ENCODE assay signal across 24 mouse cellular contexts in the genomic region with DNA sequence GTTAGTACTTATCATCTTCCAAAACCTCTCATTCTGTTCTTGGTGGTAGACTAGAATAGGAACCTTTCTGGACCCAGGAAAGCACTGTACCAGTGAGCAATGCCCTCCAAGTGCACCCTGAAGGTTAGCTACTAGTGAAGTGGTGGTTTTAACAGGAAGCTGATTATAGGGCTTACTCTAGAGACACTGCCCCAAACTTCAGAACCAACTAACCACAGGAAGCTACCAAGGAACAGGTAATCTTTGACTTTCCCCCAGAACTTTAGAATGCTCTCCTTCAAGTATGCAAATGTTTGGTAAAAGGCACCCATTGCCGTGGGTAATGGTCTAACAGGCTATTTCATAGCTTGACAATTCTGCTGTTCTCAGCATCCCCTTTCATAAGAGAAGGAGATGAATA. TPM values are rescaled to one million over a fixed set of nuclear protein-coding genes. Genes with fewer than 3 reads are reported as not detected.
DNase-seq lines count a peak whose midpoint lies in the region; ATAC-seq and TF ChIP-seq lines count a peak whose summit lies in the region.
"Had no signal": no experiment of that assay in that cellular context is flagged by ENCODE, and none has a peak within 500 bp of the region (broad histone marks: within the 10 kb centered on the region; RNA-seq: fewer than 3 reads in every experiment).

No protein-coding gene starts in this region.

- H3K4me1 ChIP-seq in midbrain, postnatal 0 days (ENCODE audit: insufficient read depth, low read length) = peaks cover 7% of the 10 kb centered on the region; the same call in 1 of the 2 replicates

- H3K27ac ChIP-seq in midbrain, postnatal 0 days (ENCODE audit: low read depth, low read length) = no peak overlapping the region
- H3K27ac ChIP-seq: embryonic facial prominence, embryonic 15.5 days; forebrain, embryonic 15.5 days; heart, embryonic 10.5 days; hindbrain, embryonic 12.5 days; hindbrain, postnatal 0 days had no signal

- no peaks in the 10 kb centered on the region for H3K36me3 ChIP-seq in midbrain, postnatal 0 days (ENCODE audit: insufficient read depth, low read length)
- H3K36me3 ChIP-seq: embryonic facial prominence, embryonic 15.5 days; forebrain, embryonic 15.5 days; G1E; heart, embryonic 10.5 days; hindbrain, embryonic 12.5 days had no signal

- no peak overlapping the region for H3K4me2 ChIP-seq in midbrain, postnatal 0 days (ENCODE audit: low read depth, low read length, poor library complexity, severe bottlenecking)
- H3K4me2 ChIP-seq: embryonic facial prominence, embryonic 15.5 days; forebrain, embryonic 15.5 days; hindbrain, embryonic 12.5 days had no signal

- no peaks in the 10 kb centered on the region for H3K9me3 ChIP-seq in midbrain, postnatal 0 days (ENCODE audit: low read length)
- H3K9me3 ChIP-seq: G1E had no signal

- DNase-seq in CD4-positive, CD25-positive, alpha-beta regulatory T cell, adult 2 months (ENCODE audit: low read depth, low spot score) = peak; percentile 54
- DNase-seq in T-cell, adult 2 months (ENCODE audit: low spot score) = peak; percentile 50
- no peak for DNase-seq in kidney, adult 18-20 months
- no peak for DNase-seq in midbrain, postnatal 0 days (ENCODE audit: low spot score)
- no peak for DNase-seq in urinary bladder, postnatal 25 days (ENCODE audit: low spot score)
- no peak for DNase-seq in urinary bladder, postnatal 4 days (ENCODE audit: low spot score in 2 of 2)
- DNase-seq: adrenal gland, adult 2 months; adrenal gland, postnatal 25 days; B cell, adult 2 months; cerebellum, adult 18-20 months; cerebellum, adult 9-11 months; cerebellum, postnatal 36 days; gastrocnemius, postnatal 36 days; heart, adult 18-20 months; heart, postnatal 10 days; heart, postnatal 4 days had no signal

- 77% methylated on average over 1 of the region's 1 CpGs for WGBS in midbrain, postnatal 0 days

- peak; percentile 96 for ATAC-seq in inflammation-experienced regulatory T-cells, adult 6 months
- peak; percentile 39; the same call in 1 of the 2 replicates for ATAC-seq in neutrophil, adult 5-6 weeks (ENCODE audit: extremely low read depth, insufficient number of reproducible peaks, low FRiP score, poor library complexity, severe bottlenecking)
- ATAC-seq in midbrain, postnatal 0 days (ENCODE audit: low FRiP score) = no peak
- ATAC-seq: forebrain, embryonic 15.5 days; hindbrain, postnatal 0 days had no signal

- H3K4me3 ChIP-seq in midbrain, postnatal 0 days (ENCODE audit: low read depth, low read length) = no peak overlapping the region
- H3K4me3 ChIP-seq: embryonic facial prominence, embryonic 15.5 days; forebrain, embryonic 15.5 days; heart, embryonic 10.5 days; hindbrain, embryonic 12.5 days had no signal

- TF ChIP-seq CTCF in midbrain, postnatal 0 days (IDR thresholded peaks at IDR 0.05) = no peak

- H3K27me3 ChIP-seq in midbrain, postnatal 0 days (ENCODE audit: insufficient read depth, low read length) = no peaks in the 10 kb centered on the region
- H3K27me3 ChIP-seq: embryonic facial prominence, embryonic 15.5 days; forebrain, embryonic 15.5 days; hindbrain, embryonic 12.5 days had no signal

- H3K9ac ChIP-seq in midbrain, postnatal 0 days (replicated peaks; ENCODE audit: low read length, poor library complexity, severe bottlenecking) = no peak overlapping the region
- H3K9ac ChIP-seq: embryonic facial prominence, embryonic 15.5 days; forebrain, embryonic 15.5 days; hindbrain, embryonic 12.5 days had no signal

RNA-seq across cellular contexts. Expression of a gene that starts 12.6 kb away (rescaled TPM):
- polyA plus RNA-seq in inflammation-experienced regulatory T-cells, adult 6 months (2017; shearing (Covaris generic)) = 10 to 100 TPM; 29.5 to 48.1 (median 47.8) TPM
- total RNA-seq in neutrophil, adult 5-6 weeks (2017) = 28.2 and 33.3 TPM in 2 replicates
- 0.47 and 1.9 TPM in 2 replicates for total RNA-seq in midbrain, postnatal 0 days (2014; rRNA removed)
- 4.2 and 6.1 TPM in 2 replicates for polyA plus RNA-seq in midbrain, postnatal 0 days (2015; fragmentation: Nextera tagmentation; extraction: Ambion mirVana)

Comparison
In these comparisons a context has a peak if more than half of its experiments do, and no peak if none do; other contexts are left out.
1. DNase-seq: peak in CD4-positive, CD25-positive, alpha-beta regulatory T cell, adult 2 months (single experiment) and T-cell, adult 2 months (single experiment); none in kidney, adult 18-20 months (single experiment), midbrain, postnatal 0 days (single experiment), urinary bladder, postnatal 25 days (single experiment) and urinary bladder, postnatal 4 days (0 of 2).
2. RNA of a gene that starts 12.6 kb away (total RNA-seq): 28.2 to 33.3 TPM in neutrophil, adult 5-6 weeks; 0.47 to 1.9 TPM in midbrain, postnatal 0 days; every median in the first group is over 10 times any median in the second.